Mouse (Mus musculus) myocyte (in vitro differentiated cells): ENCODE results near the gene Stmn1.

Experiments used
- CEBPB ChIP-seq: IDR thresholded peaks from 2 replicates; pipeline ENCODE4 v1.6.1; 2011; ENCODE audit warnings: mild to moderate bottlenecking, moderate library complexity; ENCODE audit not compliant: poor library complexity, insufficient read depth, severe bottlenecking
- E2F4 ChIP-seq: IDR thresholded peaks from one replicate; pipeline ENCODE4 v1.6.1; 2011; ENCODE audit warnings: mild to moderate bottlenecking, control low read depth, moderate library complexity; ENCODE audit not compliant: insufficient read depth
- MYOD1 ChIP-seq, 3 experiments: IDR thresholded peaks; one replicate each; pipeline ENCODE4 v1.6.1; 2011; ENCODE audit warnings: control low read depth in 2 of 3, low read depth in 2 of 3, mild to moderate bottlenecking in 2 of 3, moderate library complexity in 1 of 3; ENCODE audit not compliant: insufficient read length in 2 of 3, control insufficient read depth in 1 of 3
- MYOG ChIP-seq, 3 experiments: IDR thresholded peaks; one replicate each; pipeline ENCODE4 v1.6.1; 2011; ENCODE audit warnings: control low read depth in 2 of 3, low read depth in 2 of 3, mild to moderate bottlenecking in 2 of 3; ENCODE audit not compliant: insufficient read length in 2 of 3, control insufficient read depth in 1 of 3, insufficient read depth in 1 of 3
- POLR2A ChIP-seq: IDR thresholded peaks from one replicate; pipeline ENCODE4 v1.6.1; 2011; ENCODE audit warnings: low read depth, mild to moderate bottlenecking, control low read depth, moderate library complexity; ENCODE audit not compliant: insufficient read length
- TCF12 ChIP-seq: IDR thresholded peaks from one replicate; pipeline ENCODE4 v1.6.1; 2011; ENCODE audit warnings: mild to moderate bottlenecking, control low read depth; ENCODE audit not compliant: poor library complexity, insufficient read depth, severe bottlenecking
- USF1 ChIP-seq: IDR thresholded peaks from one replicate; pipeline ENCODE4 v1.6.1; 2011; ENCODE audit warnings: low read depth, mild to moderate bottlenecking, control low read depth, moderate library complexity

DNA sequence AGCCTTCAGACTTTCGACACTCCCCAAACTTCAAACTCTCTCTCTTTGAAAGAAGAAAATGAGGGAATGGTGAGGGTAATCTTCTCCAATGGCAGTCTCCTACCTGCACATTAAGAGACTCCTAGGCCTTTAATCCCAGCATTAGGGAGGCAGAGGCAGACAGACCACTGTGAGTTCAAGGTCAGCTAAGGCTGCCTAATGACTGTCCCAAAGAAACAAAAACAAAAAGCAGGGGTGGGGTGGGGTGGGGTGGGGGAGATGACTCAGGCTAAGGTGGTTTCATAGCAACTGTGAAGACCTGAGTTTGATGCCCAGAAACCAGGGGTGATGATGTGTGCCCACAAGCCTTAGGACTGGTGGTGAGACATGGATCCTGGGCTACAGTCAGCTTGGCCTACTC lies 22.6 kb upstream of the Stmn1 start:
- no peak for TF ChIP-seq TCF12
- TF ChIP-seq E2F4, result no peak
- TF ChIP-seq CEBPB, result no peak
- TF ChIP-seq POLR2A, result no peak
- no peak for TF ChIP-seq MYOG (IDR thresholded peaks at IDR 0.05; ENCODE audit: control insufficient read depth in 1 of 3, insufficient read depth in 1 of 3, insufficient read length in 2 of 3, low read depth in 2 of 3)
- no peak for TF ChIP-seq USF1
- TF ChIP-seq MYOD1 (IDR thresholded peaks at IDR 0.05; ENCODE audit: control insufficient read depth in 1 of 3, insufficient read length in 2 of 3, low read depth in 2 of 3), result no peak
